Mouse (Mus musculus) midbrain, embryonic 13.5 days (tissue): Measurements from ENCODE around the gene Olfr9. TPM values are rescaled to one million over a fixed set of nuclear protein-coding genes. Genes with fewer than 3 reads are reported as not detected.

Experiments
- ATAC-seq: fragments of 200-750 bp; cut with Nextera tagmentation; 2 replicates; pipeline ENCODE4 v1.8.0; 2017; ENCODE audit warnings: mild to moderate bottlenecking, moderate TSS enrichment, moderate library complexity
- H3K27ac ChIP-seq: fragments of 300-500 bp; sonication (generic); 2 replicates; pipeline ENCODE4 v1.5.1; 2015; ENCODE audit warnings: inconsistent platforms, mild to moderate bottlenecking, moderate library complexity
- H3K27me3 ChIP-seq: fragments of 300-500 bp; sonication (generic); 2 replicates; pipeline ENCODE4 v1.6.1; 2015; ENCODE audit warnings: mild to moderate bottlenecking, inconsistent platforms
- H3K36me3 ChIP-seq: fragments of 300-500 bp; sonication (generic); 2 replicates; pipeline ENCODE4 v1.6.1; 2015; ENCODE audit warnings: mild to moderate bottlenecking, inconsistent platforms
- H3K4me1 ChIP-seq: fragments of 300-500 bp; sonication (generic); replicated peaks from 2 replicates; pipeline ENCODE4 v1.6.1; 2015; ENCODE audit warnings: inconsistent platforms
- H3K4me2 ChIP-seq: fragments of 300-500 bp; sonication (generic); replicated peaks from 2 replicates; pipeline ENCODE4 v1.6.1; 2015; ENCODE audit warnings: moderate library complexity, mild to moderate bottlenecking, inconsistent platforms
- H3K4me3 ChIP-seq: fragments of 300-500 bp; sonication (generic); replicated peaks from 2 replicates; pipeline ENCODE4 v1.5.1; 2015; ENCODE audit warnings: mild to moderate bottlenecking, inconsistent platforms
- H3K9ac ChIP-seq: fragments of 300-500 bp; sonication (generic); replicated peaks from 2 replicates; pipeline ENCODE4 v1.6.1; 2015; ENCODE audit warnings: mild to moderate bottlenecking, inconsistent platforms
- H3K9me3 ChIP-seq: fragments of 300-500 bp; sonication (generic); 2 replicates; pipeline ENCODE4 v1.6.1; 2016; ENCODE audit warnings: mild to moderate bottlenecking, inconsistent platforms
- WGBS: fragments of 180-500 bp; shearing (Covaris S2); methylation state at CpG from one replicate; pipeline ENCODE4 v1.1.7; 2015; 5-methylcytosine and 5-hydroxymethylcytosine counted together
- polyA plus RNA-seq: library from polyadenylated mRNA; unstranded; fragments of >200 nt; fragmentation: Nextera tagmentation; extraction: Ambion mirVana; gene quantifications from 2 replicates; pipeline ENCODE4 v1.2.1, GENCODE M21; 2015

Olfr9 gene
- polyA plus RNA-seq, 1 experiment from 2014 or later = not detected

DNA sequence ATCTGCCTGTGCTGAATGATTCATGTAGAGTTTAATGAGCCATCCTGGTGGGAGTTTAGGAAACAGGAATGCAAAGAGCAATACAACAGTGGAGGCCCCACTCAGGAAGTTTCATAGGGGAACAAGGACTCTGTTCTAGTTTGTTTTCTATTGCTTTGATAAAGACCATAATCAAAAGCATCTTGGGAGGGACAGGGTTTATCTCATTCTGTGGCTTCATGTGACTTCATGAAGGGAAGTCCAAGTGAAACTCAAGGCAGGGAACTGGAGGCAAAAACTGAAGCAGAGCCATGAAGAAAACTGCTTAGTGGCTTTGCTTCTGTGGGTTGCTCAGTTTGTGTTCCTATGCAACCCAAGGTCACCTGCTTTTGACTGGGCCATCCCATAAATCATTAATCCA is 25.2 kb downstream of the Olfr9 start:
- no peaks in the 10 kb centered on the region for H3K4me1 ChIP-seq
- H3K4me2 ChIP-seq = no peak overlapping the region
- no peak overlapping the region for H3K27ac ChIP-seq
- H3K9ac ChIP-seq = no peak overlapping the region
- H3K4me3 ChIP-seq = no peak overlapping the region
- ATAC-seq = no peak
- no peaks in the 10 kb centered on the region for H3K9me3 ChIP-seq
- no peaks in the 10 kb centered on the region for H3K27me3 ChIP-seq
- no peaks in the 10 kb centered on the region for H3K36me3 ChIP-seq

GRCm38 (mm10) chr10:129023319-129023718 is 34.1 kb downstream of the Olfr9 start:
- no peak overlapping the region for H3K27ac ChIP-seq
- no peaks in the 10 kb centered on the region for H3K27me3 ChIP-seq
- no peak overlapping the region for H3K4me2 ChIP-seq
- H3K9me3 ChIP-seq = no peaks in the 10 kb centered on the region
- H3K9ac ChIP-seq = no peak overlapping the region
- ATAC-seq = peak; percentile 43; the same call in 1 of the 2 replicates
- H3K4me3 ChIP-seq = no peak overlapping the region
- H3K36me3 ChIP-seq = no peaks in the 10 kb centered on the region
- no peaks in the 10 kb centered on the region for H3K4me1 ChIP-seq

DNA sequence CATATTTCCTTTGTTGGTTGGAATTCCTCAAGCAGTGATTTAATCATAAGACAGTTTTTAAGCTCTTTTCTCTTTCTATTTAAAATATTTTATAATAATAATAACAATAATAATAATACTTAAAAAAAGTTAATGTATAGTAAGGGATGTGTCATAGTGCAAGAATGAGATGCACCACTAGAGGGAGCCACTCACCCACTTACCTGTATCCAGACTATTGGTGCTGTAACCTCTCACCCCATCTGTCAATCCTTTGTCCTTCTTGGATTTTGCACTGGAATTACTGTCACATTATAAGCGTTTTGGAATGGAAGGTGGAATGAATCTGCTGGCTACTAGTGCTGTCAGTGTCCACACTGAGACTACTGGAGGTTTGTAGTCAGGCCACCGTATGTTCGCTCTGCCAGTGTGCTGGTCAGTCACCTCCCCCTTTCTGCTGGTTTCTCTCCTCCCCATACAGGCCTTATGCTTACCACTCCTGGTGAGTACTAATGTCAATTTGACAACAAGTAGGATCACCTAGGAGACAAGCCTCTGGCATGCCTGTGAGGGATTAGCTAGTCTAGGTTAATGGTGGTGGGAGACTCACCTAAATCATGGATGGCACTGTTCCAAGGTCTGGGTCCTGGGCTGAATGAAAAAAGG is 36.9 kb downstream of the Olfr9 start:
- Histone ChIP-seq H3K4me3 (no peak overlapping the region), H3K9me3 (no peaks in the 10 kb centered on the region), H3K27me3 (no peaks in the 10 kb centered on the region), H3K4me1 (no peaks in the 10 kb centered on the region), H3K27ac (no peak overlapping the region), H3K4me2 (no peak overlapping the region), H3K36me3 (no peaks in the 10 kb centered on the region), H3K9ac (no peak overlapping the region)
- WGBS = 59% methylated on average over 3 of the region's 3 CpGs
- peak; percentile 77 for ATAC-seq

DNA sequence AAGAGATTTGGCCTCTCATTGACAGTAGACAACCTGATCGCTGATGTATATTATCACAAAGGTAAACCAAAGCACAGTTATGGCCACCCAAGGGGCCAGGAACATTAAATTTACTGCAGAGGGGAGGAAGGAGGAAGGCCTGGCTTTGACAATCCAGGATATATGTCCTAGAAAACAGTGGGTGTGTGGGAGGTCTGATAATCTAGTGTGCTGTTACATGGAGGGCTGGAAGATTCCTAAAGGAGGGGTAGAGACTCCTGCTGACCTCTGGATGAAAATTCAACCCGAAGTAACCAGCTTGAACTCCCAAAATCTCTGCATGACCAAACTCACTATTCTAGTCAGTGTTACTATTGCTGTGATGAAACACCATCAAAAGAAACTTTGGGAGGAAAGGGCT is 39.1 kb downstream of the Olfr9 start:
- Histone ChIP-seq H3K9ac (no peak overlapping the region), H3K4me1 (no peaks in the 10 kb centered on the region), H3K36me3 (no peaks in the 10 kb centered on the region), H3K27ac (no peak overlapping the region), H3K4me2 (no peak overlapping the region), H3K27me3 (no peaks in the 10 kb centered on the region), H3K4me3 (no peak overlapping the region), H3K9me3 (no peaks in the 10 kb centered on the region)
- WGBS = 84% methylated on average over 2 of the region's 2 CpGs
- ATAC-seq = no peak

- Histone ChIP-seq H3K36me3 (no peaks in the 10 kb centered on the region), H3K4me2 (no peak within 1 kb of the TSS), H3K27me3 (no peaks in the 10 kb centered on the region), H3K4me1 (no peaks in the 10 kb centered on the region), H3K27ac (no peak within 1 kb of the TSS), H3K4me3 (no peak within 1 kb of the TSS), H3K9me3 (no peaks in the 10 kb centered on the region), H3K9ac (no peak within 1 kb of the TSS)
- no peak for ATAC-seq
- WGBS = 84% methylated on average over 3 of the region's 3 CpGs
These were observed 50.6 kb downstream of the Olfr9 start, which contains the start of gene Olfr764-ps1 for GRCm38 (mm10) chr10:129039796-129040195. Olfr764-ps1 (minus strand) TSS chr10:129039896.

Other genes with a start within 250 kb of the Olfr9 start
- gene Dgka, start 244.6 kb upstream of the Olfr9 start, polyA plus RNA-seq = 5.0 TPM in 2 replicates
- gene Pym1, start 241.5 kb upstream of the Olfr9 start, polyA plus RNA-seq = 50.6 and 51.8 TPM in 2 replicates
- 0.32 and 0.48 TPM in 2 replicates for gene Mmp19, start 198.5 kb upstream of the Olfr9 start, polyA plus RNA-seq
- gene Dnajc14, start 185.4 kb upstream of the Olfr9 start, polyA plus RNA-seq = 54.1 and 56.3 TPM in 2 replicates
- gene Tmem198b, start 185.1 kb upstream of the Olfr9 start, polyA plus RNA-seq = 17.4 and 17.5 TPM in 2 replicates
- gene Sarnp, start 172.1 kb upstream of the Olfr9 start, polyA plus RNA-seq = 203 and 209 TPM in 2 replicates
- 29.3 and 31.3 TPM in 2 replicates for gene Ormdl2, start 167.8 kb upstream of the Olfr9 start, polyA plus RNA-seq
- gene Gdf11, start 97.7 kb upstream of the Olfr9 start, polyA plus RNA-seq = 11.2 and 11.7 TPM in 2 replicates
- gene Cd63, start 88.4 kb upstream of the Olfr9 start, polyA plus RNA-seq = 127 and 141 TPM in 2 replicates
- gene Rdh5, start 66.5 kb upstream of the Olfr9 start, polyA plus RNA-seq = 14.8 and 20.9 TPM in 2 replicates
- gene Bloc1s1, start 65.4 kb upstream of the Olfr9 start, polyA plus RNA-seq = 266 and 289 TPM in 2 replicates
- gene Itga7, start 55.6 kb upstream of the Olfr9 start, polyA plus RNA-seq = 1.7 and 2.5 TPM in 2 replicates
- not detected in 2 replicates for gene Mettl7b, start 28.4 kb upstream of the Olfr9 start, polyA plus RNA-seq
- gene Olfr763, start 21.4 kb downstream of the Olfr9 start, polyA plus RNA-seq = not detected in 2 replicates
- not detected in 2 replicates for gene Olfr764-ps1, start 50.5 kb downstream of the Olfr9 start, polyA plus RNA-seq
- gene Olfr765, start 60.6 kb downstream of the Olfr9 start, polyA plus RNA-seq = not detected in 2 replicates
- not detected in 2 replicates for gene Olfr766-ps1, start 79.5 kb downstream of the Olfr9 start, polyA plus RNA-seq
- not detected in 2 replicates for gene Olfr767, start 93.5 kb downstream of the Olfr9 start, polyA plus RNA-seq
- not detected in 2 replicates for gene Olfr768, start 109.9 kb downstream of the Olfr9 start, polyA plus RNA-seq
- not detected in 2 replicates for gene Olfr769, start 128.4 kb downstream of the Olfr9 start, polyA plus RNA-seq
- gene Olfr770, start 149.6 kb downstream of the Olfr9 start, polyA plus RNA-seq = not detected in 2 replicates
- gene Olfr771, start 175.3 kb downstream of the Olfr9 start, polyA plus RNA-seq = not detected in 2 replicates
- not detected in 2 replicates for gene Olfr772, start 188.5 kb downstream of the Olfr9 start, polyA plus RNA-seq
- not detected in 2 replicates for gene Olfr773, start 198.0 kb downstream of the Olfr9 start, polyA plus RNA-seq
- gene Olfr774, start 246.8 kb downstream of the Olfr9 start, polyA plus RNA-seq = not detected in 2 replicates